Mouse (Mus musculus) embryo, embryonic 10 days (tissue): ENCODE data around the gene Tmem108.
"Not testable (repeated sequence)": the region's sequence is repeated elsewhere in the genome, so short reads cannot be mapped to it uniquely, and the experiment has no call there.

Experiments
- DNase-seq: peaks from one replicate; pipeline ENCODE4 v3.0.0-alpha.2; 2015; ENCODE audit warnings: low spot score

Gene Tmem108

DNA sequence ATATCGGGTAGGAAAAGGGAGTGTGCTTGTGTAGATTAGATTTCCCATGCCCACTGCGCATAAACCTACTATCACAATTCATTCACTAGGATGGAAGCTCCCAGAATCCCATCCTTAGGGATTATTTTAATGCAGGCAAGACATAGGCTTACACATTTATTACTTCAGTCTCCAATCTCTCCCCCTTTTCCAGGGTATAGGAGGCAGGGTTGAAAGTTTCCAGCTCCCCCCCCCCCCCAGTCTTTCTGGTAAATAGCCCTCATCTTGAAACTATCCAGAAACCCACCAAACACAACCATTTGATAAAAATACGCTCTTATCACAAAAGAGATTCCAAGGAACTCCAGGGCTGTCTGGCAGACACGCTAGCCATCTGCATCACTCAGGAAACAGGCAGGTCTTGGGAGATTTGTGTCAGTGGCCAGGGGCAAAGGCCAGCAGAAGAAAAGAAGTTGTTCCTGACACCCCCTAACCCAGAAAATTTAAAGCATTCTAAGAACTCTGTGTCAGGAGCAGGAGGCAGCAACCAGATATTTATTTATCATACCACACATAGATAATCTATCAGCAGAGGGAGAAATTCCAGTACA, 79.8 kb downstream of the Tmem108 start:
- peak; percentile 41 for DNase-seq

DNA sequence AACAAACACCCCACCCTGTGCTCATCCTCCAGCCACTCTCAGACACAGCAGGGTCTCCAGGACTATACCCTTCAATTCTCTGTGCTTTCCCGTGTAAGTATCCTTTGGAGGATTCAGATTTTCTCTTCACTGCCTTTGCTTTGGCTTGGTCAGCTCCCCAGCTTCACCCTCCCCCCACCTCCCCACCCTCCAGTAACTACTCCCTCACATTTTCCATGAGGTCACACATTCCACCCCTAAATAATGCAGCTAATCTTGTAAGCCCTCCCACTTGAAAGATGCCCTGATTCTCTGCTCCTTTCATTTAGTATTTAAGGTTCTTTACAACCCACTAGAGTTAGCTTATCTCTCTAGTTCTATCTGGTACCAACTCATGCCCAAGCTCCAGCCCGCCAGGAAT, 82.4 kb downstream of the Tmem108 start:
- DNase-seq: no peak

DNA sequence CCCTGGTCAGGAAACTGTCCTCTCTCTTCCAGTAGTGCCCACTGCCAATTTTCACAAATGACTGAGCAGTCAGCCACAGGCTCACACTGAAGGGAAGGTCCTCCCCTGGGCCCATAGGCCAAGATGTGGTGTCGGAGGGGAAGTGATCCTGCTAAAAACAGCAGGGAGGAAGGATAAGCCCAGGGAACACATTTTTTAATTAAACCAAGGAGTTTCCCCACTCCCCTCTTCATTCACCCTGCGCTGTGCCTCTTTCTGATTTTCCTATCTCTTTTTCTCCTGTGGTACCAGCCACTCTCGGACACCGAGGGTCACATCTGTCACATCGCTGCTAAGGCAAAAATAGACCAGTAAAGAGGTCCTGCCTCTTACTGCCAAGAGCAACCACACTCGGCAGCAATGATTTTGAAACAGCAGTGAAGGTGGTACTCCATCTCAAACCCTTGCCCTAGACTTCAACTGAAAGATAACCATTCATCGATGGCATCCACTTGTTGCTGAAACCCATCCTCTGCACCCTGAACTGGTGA, 83.0 kb downstream of the Tmem108 start:
- DNase-seq: no peak

DNA sequence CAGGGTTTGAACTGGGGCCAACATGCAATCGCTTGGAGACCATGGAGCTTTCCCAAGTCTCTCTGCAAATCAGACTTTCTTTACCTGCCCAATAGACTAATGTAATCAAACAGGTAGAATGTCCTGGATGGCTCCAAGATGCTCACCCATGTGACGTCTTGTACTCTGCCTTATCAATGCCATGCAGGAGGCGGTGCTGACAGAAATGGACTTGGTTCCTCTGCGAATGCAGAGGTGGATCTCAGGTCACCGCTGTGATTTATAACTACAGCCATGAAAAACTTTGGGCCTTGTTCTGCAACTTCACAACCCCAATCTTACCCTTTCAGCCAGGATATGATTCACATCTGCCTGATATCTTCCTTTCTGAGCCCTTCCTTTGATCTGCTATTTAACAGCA, 83.8 kb downstream of the Tmem108 start:
- no peak for DNase-seq

DNA sequence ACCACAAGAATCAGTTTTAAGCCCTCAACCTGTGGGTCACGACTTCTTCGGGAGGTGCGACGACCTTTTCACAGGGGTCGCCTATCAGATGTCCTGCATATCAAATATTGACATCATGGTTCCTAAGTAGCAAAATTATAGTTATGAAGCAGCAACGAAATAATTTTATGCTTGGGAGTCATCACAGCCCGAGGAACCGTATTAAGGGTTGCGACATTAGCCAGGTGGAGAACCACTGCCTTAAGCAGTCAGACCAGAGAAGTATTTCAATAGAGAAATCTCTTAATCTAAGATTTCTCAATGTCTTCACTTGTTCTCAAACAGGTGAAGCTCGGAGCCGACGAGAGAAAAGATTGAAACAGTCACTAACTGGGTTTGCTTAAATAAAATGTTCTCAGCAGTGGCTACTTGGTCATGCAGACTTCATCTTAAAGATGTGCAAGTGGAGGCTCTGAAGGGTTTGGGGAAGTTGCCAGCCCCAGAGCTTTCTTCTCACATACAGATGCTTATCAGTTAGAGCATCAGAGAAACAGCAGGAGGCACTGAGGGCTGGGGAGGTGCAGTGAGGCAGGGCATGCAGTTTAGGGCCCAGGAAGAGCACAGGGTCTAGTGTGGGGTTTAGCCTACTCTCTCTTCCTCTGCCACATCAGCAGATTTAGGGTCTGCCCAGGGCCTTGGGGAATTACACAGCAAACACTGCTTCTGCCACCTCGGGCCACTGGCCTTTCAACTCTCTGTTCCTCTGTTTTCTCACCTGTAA, 85.7 kb downstream of the Tmem108 start:
- DNase-seq: no peak

DNA sequence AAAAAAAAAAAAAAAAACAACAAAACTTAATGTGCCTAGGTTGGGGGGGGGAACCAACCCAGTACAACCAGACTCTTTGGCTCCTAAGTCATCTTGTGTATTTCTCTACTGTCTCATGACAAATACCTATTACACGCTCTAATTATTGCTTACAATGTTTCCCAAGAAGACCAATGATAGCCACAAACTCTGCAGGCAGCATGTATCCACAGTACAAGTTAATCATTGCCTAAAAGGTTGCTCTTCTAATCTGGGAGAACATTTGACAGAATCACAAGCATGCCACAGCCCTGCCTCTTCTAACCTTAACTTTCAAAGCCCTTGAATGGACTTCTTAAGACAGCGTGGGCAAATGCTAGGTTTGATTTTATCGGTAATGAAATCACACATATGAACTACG, 88.8 kb downstream of the Tmem108 start:
- DNase-seq: no peak

DNA sequence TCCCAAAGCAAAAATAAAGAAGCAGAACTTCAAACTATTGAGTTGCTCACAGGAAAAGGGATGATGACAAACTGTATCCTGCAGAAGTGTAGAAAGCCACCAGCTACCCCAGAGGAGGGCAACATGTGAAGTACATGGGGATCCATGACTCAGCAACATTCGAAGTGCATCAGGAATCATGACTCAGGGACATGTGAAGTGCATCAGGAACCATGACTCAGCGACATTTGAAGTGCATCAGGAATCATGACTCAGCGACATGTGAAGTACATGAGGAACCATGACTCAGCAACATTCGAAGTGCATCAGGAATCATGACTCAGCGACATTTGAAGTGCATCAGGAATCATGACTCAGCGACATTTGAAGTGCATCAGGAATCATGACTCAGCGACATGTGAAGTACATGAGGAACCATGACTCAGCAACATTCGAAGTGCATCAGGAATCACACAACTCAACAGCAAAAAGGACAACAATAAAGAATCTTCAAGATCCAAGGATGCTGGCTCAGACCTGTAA, 91.0 kb downstream of the Tmem108 start:
- DNase-seq: not testable (repeated sequence)

DNA sequence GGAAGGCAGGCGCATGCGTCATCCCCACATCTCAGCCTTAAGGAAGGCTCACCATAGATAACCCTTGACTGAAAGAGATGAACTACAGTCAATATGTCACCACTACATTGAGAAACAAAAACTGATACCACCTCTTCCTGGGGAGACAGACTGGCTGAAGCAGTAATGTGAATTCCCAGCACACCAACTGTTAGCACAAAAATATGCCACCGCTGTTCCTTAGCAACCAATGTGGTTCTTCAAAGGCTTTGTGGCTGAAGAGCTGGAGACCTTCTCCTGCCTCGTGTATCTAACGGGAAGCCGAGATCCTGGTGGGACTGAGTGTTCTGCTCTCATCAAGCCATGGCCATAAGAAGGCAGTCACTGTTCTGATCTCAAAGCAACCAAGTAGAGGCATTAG, 92.8 kb downstream of the Tmem108 start:
- DNase-seq: no peak

DNA sequence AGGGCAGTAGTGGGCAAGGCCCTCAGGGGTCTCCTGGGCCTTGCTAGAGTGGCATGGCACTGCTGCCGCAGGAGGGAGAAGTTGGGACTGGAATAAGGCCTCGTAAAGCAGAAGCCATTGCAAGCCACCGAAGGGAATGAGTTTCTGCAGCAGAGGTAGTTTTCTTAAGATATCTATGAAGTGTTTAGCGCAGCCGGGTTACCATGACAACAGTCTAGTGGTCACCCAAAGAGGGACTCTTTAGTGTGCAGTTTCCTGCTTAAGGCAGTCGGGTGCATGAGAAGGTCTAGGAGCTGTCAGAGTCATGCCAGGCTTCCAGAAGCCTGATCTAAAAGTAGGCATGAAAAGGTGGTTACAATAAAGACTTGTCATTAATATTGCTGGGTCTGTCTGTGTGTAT, 95.8 kb downstream of the Tmem108 start:
- DNase-seq: no peak

DNA sequence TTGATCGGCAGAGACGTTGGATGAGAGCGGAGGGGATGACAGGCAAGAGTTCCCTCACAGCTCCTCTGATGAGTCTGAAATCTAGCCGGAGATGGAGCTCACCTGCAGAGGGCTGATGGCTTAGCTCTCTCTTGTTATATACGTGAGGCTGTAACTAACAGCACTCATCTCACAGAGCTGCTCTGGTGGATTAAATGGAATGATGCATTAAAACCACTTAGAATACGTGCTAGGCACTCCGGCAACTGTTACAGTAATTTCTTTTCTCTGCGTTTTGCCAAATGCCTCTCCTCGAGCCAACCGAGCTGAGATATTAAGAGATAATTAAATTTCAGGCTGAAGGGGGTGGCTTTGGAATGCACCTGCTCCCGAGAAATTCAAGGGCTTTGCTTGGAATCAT, 97.5 kb downstream of the Tmem108 start:
- no peak for DNase-seq

DNA sequence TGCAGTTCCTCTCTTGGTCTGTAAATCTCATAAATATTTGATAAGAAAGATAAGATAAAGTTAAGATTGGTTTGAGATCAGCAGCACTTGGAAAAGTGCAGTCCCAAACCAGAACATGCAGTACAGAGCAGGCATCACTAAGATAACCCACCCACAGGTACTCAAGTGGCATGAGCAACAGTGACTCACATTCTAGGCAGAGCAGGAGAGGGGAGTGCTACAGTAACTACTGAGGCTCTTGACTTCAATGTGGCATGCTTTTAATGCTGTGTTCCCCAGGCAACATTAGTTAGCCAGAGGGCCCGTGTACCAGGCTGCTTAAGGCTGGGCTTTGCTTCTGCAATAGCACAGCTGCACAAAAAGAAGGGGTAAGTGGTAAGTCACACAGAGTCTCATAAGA, 99.8 kb downstream of the Tmem108 start:
- DNase-seq: no peak

DNA sequence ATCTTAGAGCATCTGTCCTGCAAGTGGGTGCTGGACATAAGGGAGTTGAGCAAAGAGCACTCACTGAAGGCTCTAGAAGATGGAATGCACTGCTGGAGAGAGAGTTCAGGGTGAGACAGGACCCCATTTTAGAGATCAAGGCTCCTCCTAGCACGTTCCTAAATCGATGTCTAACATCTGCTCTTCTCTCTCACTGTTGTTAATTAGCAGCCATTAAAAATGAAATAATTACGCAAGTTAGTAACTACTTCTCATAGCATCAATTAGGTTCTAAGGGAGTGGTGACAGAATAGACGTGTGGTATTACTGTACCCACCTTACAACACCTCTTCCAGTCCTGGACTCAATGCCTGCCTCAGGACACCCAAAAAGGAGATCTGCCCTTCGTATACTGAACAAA, 103.7 kb downstream of the Tmem108 start:
- no peak for DNase-seq

DNA sequence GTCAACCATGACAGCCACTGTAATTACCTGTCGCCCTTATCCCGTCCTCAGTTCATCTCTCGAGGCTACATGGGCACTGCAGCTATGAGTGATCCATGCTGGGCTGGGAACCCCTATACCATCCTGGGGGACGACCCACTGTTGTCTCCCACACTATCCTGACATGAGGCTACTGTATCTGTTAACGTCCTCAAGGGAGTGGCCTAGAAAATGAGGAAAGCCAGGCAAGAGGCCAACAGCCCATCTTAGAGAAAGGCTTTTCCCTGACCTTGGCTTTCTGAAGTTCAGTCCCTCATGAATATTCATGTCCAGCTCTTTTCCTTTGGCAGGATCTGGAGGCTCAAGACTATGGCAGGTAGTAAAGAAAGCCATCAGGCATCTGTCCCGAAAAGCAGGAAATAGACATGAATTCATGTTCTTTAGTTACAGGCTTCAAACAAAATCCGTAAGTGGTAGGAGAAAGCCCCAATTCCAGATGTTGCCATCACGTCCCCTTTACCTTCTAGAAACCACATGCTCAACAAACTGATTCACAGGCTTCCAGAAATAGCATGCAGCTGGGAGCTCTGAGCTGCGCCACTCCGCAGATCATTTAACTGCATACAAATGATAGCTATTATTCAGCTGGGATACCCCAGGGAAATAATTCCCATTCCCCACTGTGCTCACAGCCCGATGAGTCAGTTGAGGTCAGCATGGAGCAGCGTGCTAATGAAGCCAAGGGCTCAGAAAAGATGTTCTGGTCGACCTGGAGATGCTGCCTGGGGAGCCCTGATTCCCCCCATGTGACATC, 104.3 kb downstream of the Tmem108 start:
- no peak for DNase-seq

DNA sequence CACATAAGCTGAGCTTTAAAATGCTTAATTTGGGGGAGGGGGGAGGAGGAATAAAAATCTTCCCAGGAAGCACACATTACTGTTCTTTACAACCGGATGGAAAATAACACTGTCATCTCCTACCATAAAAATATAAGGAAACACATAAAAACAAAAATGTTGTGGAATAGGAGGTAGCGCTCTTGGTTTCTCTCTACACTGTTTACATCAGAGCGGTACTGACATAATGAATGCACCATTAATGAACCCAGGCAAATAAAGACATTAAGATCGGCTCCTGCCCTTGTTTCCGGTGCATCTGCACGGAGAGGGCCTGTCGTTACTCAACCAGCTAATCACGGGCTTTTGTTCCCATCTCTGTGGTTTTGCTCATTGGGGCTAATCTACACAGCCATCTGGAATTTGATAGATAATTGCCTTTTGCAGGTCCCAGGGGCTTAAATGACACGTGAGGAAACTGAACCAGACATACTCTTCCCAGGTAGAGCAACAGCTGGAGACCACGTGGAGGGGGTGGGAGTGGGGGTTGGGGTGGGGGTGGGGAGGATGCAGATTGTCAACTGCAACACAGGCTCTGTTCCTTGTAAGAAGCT, 107.5 kb downstream of the Tmem108 start:
- DNase-seq: peak; percentile 57

DNA sequence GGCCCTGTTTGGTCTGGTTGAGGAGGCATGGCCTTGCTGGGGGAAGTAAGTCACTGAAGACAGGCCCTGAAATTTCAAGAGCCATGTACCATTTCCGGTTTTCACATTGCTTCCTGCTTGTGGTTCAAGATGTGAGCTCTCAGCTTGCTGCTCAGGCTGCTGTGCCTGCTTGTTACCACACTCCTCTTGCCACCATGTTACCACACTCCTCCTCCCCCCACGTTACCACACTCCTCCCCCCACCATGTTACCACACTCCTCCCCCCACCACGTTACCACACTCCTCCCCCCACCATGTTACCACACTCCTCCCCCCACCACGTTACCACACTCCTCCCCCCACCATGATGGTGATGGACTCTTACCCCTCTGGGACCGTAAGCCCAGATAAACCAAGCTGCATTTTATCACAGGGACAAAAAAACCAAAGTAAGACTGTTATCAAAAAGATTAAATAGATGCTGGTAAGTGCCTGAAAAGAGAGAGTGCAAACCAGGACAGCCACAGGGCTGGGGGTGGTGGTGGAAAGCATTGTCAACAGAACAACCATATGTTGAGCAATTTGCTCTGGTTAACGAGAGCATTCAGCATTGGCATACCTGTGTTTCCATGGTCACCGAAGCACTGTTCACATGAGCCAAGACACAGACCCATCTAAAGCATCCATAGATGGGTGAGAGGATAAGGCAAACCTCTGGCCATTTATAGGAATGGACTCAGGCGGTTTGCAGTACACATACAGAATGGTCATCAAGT, 109.3 kb downstream of the Tmem108 start:
- no peak for DNase-seq

DNA sequence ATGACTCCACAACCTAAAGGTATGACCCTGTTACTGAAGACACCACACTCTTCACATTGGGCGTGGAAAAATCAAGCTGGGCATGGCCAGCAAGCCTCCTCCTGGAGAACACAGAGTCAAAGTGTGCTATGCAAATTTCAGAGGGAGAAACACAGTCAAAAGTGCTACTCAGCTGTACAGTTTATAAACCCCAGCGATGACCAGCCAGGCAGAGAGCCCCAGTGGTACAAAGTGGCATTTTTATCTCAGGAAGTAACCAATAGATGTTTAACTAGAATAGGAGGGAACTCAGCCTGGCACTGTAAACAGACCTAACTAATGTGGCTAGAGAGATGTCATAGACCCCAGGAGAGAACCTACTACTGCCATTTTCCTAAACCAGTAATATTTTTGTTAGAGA, 115.0 kb downstream of the Tmem108 start:
- DNase-seq: no peak

DNA sequence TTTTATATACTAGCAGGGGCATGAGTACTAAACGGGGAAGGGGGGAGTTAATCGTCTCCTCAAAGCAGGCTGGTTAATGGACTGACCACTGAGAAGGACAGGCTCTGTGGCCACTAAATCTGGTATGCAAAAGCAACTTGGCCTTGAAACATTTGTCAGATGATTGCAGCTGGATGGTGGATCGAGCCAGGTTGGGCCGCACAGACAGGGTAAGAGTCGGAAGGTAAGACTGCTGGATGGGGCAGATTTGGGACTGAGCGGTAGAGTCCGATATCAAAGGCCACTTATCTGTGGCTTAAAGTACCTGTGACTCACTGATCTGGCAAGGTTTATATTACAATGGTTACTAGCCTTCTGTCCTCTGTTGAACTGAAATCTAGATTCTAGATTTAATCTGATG, 115.9 kb downstream of the Tmem108 start:
- DNase-seq: no peak

DNA sequence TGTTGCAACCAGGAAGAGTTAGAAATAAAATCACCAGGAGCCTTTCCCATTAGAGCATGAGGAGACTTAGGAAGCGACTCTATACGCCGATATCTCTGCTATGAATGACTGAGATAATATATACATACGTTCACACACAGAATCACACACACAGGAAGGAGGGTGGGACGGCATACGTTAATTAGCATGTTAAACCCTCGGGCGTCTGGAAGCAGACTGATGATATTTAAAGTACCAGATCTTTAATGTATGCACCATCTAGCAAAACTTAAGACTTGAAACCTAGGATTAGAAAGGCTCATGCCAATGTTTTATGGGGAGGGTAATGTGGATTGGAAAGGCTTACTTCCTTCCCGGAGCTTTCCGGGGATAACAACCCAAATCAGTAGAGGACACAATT, 119.3 kb downstream of the Tmem108 start:
- DNase-seq: no peak

DNA sequence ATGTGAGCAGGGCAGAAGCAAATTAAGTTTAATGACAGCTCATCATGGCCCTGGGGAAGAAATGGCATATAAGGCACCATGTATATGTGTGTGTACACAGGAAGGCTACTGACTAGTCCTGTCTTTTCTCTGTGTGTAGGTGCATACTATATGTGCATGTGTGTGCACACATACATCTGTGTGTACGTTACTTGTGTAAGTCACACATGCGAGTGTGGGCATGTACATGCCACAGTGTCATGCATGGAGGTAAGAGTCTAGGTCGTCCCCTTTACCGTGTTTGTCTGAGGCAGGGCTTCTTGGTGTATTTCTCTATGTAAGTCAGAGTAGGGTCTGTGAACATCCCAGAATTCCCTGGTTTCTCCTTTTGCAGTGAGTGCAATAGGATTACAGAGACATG, 120.3 kb downstream of the Tmem108 start:
- no peak for DNase-seq

DNA sequence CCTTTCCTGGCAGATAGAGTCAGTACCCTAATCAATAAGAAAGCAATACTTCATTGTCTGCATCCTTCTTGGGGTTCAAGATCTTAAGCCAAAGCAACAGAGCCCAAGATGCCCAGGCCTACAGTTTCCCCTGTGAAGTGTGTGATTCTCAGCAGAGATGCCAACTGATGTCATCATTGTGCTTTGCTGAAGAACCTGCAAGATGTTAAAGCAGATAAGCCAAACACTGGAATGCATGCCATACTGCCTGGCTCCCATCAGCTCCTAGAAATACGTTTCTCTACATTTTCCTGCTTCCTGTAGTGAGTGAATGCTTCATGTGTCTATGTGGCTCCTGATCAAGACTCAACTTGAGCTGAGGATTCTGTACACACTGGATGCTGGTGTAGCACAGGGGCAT, 122.2 kb downstream of the Tmem108 start:
- DNase-seq: no peak

DNA sequence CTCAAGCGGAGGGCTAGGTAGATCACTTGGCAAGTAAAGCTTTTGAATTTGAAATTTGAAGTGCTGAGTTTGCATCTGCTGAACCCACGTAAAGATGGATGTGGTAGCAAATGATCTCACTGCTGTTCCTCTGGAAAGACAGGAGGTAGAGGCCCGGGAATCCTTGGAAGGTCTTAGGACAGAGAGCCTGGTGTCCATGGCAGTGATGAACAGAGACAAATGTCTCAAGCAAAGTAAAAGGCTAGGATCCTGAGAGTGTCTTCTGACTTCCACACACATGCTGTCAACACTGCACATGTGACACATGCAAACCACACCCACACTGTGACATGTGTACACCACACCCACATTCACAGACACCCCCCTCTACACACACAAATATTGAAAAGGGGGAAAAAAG, 124.2 kb downstream of the Tmem108 start:
- no peak for DNase-seq

DNA sequence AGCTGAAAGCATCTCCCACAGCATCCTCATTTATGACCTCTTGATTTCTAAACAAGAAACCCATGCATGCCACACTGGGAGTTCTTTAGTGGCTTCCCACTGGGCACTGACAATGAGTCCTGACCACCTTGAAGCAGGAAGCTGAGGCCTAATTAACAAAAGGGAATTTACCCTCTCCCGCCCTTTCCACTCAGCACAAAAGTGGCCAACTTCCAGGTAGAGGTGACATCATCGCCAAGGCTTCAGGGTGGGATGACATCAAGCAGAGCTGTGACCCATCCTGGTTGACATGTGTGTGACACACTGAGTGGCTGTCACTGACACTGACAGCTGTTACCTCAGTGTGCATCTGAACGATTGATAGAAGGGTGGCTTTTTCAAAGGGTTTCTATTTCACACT, 124.8 kb downstream of the Tmem108 start:
- no peak for DNase-seq
